Mouse (Mus musculus) lung, embryonic 14.5 days (tissue): Measurements from ENCODE around the gene Gm45062. TPM values are rescaled to one million over a fixed set of nuclear protein-coding genes. Genes with fewer than 3 reads are reported as not detected.

Experiments
- ATAC-seq: fragments of 200-750 bp; cut with Nextera tagmentation; 2 replicates; pipeline ENCODE4 v1.8.0; 2017; ENCODE audit warnings: mild to moderate bottlenecking, moderate TSS enrichment, moderate library complexity; ENCODE audit not compliant: insufficient read depth
- DNase-seq: peaks from one replicate; pipeline ENCODE4 v3.0.0-alpha.2; 2015
- H3K27ac ChIP-seq: fragments of 300-500 bp; sonication (generic); 2 replicates; pipeline ENCODE4 v1.5.1; 2014; ENCODE audit warnings: low read depth, mild to moderate bottlenecking, moderate library complexity
- H3K27me3 ChIP-seq: fragments of 300-500 bp; sonication (generic); 2 replicates; pipeline ENCODE4 v1.6.1; 2014; ENCODE audit warnings: low read length, control low read depth; ENCODE audit not compliant: insufficient read depth
- H3K36me3 ChIP-seq: fragments of 300-500 bp; sonication (generic); 2 replicates; pipeline ENCODE4 v1.6.1; 2014; ENCODE audit warnings: control low read depth; ENCODE audit not compliant: insufficient read depth
- H3K4me1 ChIP-seq: fragments of 300-500 bp; sonication (generic); 2 replicates; pipeline ENCODE4 v1.6.1; 2014; ENCODE audit warnings: antibody characterized with exemption, control low read depth; ENCODE audit not compliant: insufficient read depth
- H3K4me2 ChIP-seq: fragments of 300-500 bp; sonication (generic); 2 replicates; pipeline ENCODE4 v1.6.1; 2014; ENCODE audit warnings: mild to moderate bottlenecking
- H3K4me3 ChIP-seq: fragments of 300-500 bp; sonication (generic); 2 replicates; pipeline ENCODE4 v1.5.1; 2014; ENCODE audit warnings: low read depth, low read length
- H3K9ac ChIP-seq: fragments of 300-500 bp; sonication (generic); 2 replicates; pipeline ENCODE4 v1.6.1; 2014
- H3K9me3 ChIP-seq: fragments of 300-500 bp; sonication (generic); 2 replicates; pipeline ENCODE4 v1.6.1; 2016; ENCODE audit warnings: low read depth, low read length, control low read depth
- CTCF ChIP-seq: IDR thresholded peaks from 2 replicates; pipeline ENCODE4 v1.5.1; 2016; ENCODE audit warnings: antibody characterized with exemption, low read depth
- WGBS: fragments of 180-500 bp; shearing (Covaris S2); extraction: QIAGEN DNeasy Blood & Tissue Kit; methylation state at CpG from one replicate; pipeline ENCODE4 v1.1.7; 2014; 5-methylcytosine and 5-hydroxymethylcytosine counted together
- polyA plus RNA-seq: library from polyadenylated mRNA; unstranded; fragments of >200 nt; fragmentation: Nextera tagmentation; extraction: Ambion mirVana; gene quantifications from 2 replicates; pipeline ENCODE4 v1.2.1, GENCODE M21; 2014

Gm45062 gene
- polyA plus RNA-seq, 1 experiment from 2014 or later: 9.8 TPM

DNA sequence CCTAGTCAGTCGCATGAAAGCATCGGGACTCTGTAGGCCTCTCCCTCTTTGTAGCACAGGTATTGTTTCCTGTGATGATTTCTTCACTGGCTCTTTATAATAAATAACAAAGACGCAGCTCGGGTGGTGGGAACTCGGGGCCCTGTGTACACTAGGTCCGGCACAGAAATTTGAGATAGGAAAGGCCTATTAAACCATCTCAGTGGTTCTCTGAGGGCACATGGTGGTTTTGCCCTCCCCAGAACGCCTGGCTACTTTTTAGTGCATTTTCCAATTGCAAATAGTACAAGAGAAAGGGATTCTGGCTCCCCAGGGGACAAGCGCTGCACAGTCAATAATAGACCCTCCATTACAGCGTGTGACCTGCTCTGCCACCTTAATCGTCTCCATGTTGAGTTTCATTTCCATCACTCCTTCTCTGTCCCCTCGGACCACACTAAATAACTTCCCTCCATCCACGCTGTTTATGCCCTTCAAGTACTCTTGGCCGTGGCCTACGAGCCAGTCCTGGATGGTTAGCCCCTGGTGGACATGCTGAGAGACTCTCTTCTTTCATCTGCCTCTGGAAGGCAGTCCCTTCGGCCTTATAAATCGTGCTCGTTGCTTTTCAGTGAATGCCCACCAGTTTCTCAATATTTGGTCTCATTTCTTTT lies 227.3 kb downstream of the Gm45062 start:
- Histone ChIP-seq H3K36me3 (no peaks in the 10 kb centered on the region), H3K9me3 (no peaks in the 10 kb centered on the region), H3K4me2 (no peak overlapping the region), H3K4me1 (no peaks in the 10 kb centered on the region), H3K4me3 (no peak overlapping the region), H3K27me3 (no peaks in the 10 kb centered on the region), H3K9ac (no peak overlapping the region), H3K27ac (no peak overlapping the region)
- WGBS: 84% methylated on average over 17 of the region's 17 CpGs
- DNase-seq: no peak
- no peak for ATAC-seq
- TF ChIP-seq CTCF: no peak

DNA sequence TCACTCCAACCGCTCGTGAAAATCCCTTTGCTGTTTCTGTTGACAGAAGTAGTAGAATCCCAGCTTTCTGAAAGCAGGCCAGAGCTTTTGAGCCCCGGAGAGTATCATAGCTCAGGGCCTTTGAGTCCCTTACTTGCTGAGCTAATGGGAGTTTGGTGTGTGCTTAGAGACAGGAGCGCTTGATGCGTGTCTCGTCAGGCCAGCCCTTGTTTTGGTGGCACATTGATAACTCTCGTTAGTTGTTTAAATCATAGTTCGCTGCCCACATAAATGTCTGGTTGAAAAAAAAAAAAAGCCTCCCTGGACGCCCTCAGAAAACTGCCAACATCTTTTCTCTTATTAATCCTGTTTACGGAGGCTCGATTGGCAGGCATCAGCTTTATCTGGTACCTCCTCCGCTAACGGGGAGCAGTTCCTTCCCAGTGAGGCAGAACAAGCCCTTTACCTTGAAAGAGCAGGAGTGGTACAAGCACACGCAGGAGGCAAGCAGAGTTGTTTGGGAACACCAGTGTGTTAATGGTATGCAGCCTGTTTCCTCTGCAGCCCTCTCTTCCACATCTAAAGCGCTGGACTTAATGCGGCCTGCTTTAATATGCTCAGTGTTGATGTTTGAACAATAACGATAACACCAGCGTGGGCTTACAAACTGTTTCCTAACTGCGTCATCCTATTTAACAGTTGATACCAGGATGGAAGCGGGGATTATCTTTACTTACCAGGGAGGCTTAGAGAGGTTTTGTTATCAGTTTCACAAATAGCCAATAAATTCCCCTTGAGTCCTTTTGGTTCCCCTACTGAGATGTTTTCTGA lies 228.0 kb downstream of the Gm45062 start:
- Histone ChIP-seq H3K9ac (no peak overlapping the region), H3K4me3 (no peak overlapping the region), H3K27ac (no peak overlapping the region), H3K36me3 (no peaks in the 10 kb centered on the region), H3K9me3 (no peaks in the 10 kb centered on the region), H3K4me1 (no peaks in the 10 kb centered on the region), H3K4me2 (no peak overlapping the region), H3K27me3 (no peaks in the 10 kb centered on the region)
- WGBS: 54% methylated on average over 20 of the region's 20 CpGs
- no peak for ATAC-seq
- no peak for DNase-seq
- TF ChIP-seq CTCF: no peak

DNA sequence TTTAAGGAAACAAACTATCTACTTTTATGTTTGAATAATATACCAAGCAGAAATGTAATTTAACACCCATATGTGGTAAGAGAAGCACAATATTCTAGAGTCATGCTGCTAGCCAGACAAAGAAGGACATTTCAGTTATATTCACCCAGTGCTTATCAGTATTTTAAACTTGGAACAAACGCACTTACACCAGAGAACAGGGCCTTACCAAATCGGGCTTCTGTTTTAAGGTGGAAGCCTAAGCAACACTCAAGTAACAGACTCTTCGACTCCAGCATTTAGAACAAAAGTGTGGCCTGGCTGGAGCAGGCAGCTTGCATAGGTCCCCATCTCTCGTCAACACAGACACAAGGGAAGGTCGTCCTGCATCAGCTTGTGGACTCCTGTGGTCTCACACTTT lies 229.0 kb downstream of the Gm45062 start:
- no peak for ATAC-seq
- no peaks in the 10 kb centered on the region for H3K9me3 ChIP-seq
- H3K4me3 ChIP-seq: no peak overlapping the region
- H3K27me3 ChIP-seq: no peaks in the 10 kb centered on the region
- no peak overlapping the region for H3K27ac ChIP-seq
- no peak for DNase-seq
- H3K4me2 ChIP-seq: no peak overlapping the region
- no peak for TF ChIP-seq CTCF
- 37% methylated on average over 5 of the region's 5 CpGs for WGBS
- H3K9ac ChIP-seq: no peak overlapping the region
- no peaks in the 10 kb centered on the region for H3K36me3 ChIP-seq
- H3K4me1 ChIP-seq: no peaks in the 10 kb centered on the region

- Histone ChIP-seq H3K4me3 (no peak overlapping the region), H3K27me3 (no peaks in the 10 kb centered on the region), H3K4me1 (no peaks in the 10 kb centered on the region), H3K9ac (no peak overlapping the region), H3K4me2 (no peak overlapping the region), H3K9me3 (no peaks in the 10 kb centered on the region), H3K36me3 (no peaks in the 10 kb centered on the region), H3K27ac (no peak overlapping the region)
- TF ChIP-seq CTCF: no peak
- 80% methylated on average over 7 of the region's 7 CpGs for WGBS
- no peak for ATAC-seq
- DNase-seq: no peak
These were observed 230.0 kb downstream of the Gm45062 start for GRCm38 (mm10) chr6:8489266-8489665.

DNA sequence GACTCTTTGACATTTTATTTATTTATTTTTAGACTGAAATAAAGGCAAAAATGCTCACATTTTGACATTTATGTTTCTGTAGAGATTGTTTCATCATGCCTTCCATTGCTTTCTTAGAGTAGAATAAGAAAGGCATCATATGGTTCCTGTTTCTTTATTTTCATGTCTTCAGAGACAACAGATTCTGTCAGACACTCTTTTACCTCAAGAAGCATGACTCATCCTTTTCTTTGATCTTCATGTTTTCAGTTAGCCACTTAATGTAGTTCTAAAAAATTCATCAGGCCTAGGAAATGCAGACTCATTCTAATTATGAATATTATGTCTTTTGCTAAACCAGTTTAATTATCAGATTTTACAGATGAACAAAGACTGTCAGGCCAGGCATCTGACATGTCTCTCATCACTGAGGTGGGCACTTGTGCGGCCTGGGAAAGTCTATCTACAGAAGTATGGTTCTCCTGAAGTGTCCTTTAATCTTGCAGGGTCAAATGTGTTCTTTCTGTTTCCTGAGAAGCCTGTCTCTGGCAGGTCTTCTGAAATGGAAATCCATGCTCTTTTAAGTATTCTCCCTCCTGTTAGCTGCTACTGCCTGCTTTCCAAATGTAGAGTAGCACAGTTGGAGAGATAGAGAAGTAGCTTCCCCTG lies 230.8 kb downstream of the Gm45062 start:
- no peaks in the 10 kb centered on the region for H3K4me1 ChIP-seq
- 77% methylated on average over 1 of the region's 1 CpGs for WGBS
- H3K36me3 ChIP-seq: no peaks in the 10 kb centered on the region
- ATAC-seq (no peak), DNase-seq (no peak)
- no peak overlapping the region for H3K4me2 ChIP-seq
- H3K27me3 ChIP-seq: no peaks in the 10 kb centered on the region
- H3K9me3 ChIP-seq: no peaks in the 10 kb centered on the region
- TF ChIP-seq CTCF: no peak
- no peak overlapping the region for H3K27ac ChIP-seq
- no peak overlapping the region for H3K4me3 ChIP-seq
- no peak overlapping the region for H3K9ac ChIP-seq

DNA sequence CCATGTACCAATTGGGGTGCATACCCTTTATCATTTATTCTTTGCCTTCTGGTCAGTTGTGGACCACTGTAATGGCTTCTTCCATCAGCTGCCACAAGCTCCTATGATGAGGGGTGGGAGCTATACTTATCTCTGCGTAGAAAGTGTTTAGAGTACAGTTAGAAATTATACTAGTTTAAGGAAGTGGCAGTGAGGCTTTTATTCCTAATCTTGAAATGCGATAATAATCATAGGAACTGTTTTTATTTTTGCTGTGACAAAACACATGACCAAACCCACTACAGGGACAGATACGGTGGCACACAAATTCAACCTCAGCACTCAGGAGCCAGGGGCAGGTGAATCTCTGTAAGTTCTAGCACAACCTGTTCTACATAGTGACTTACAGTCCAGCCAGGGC lies 233.0 kb downstream of the Gm45062 start:
- no peak for TF ChIP-seq CTCF
- DNase-seq: no peak
- H3K36me3 ChIP-seq: no peaks in the 10 kb centered on the region
- H3K9ac ChIP-seq: no peak overlapping the region
- H3K4me3 ChIP-seq: no peak overlapping the region
- no peak for ATAC-seq
- no peak overlapping the region for H3K27ac ChIP-seq
- no peaks in the 10 kb centered on the region for H3K27me3 ChIP-seq
- WGBS: 87% methylated on average over 3 of the region's 3 CpGs
- no peak overlapping the region for H3K4me2 ChIP-seq
- no peaks in the 10 kb centered on the region for H3K9me3 ChIP-seq
- no peaks in the 10 kb centered on the region for H3K4me1 ChIP-seq
